Mouse (Mus musculus): ENCODE data around the gene Rpl13.

Gene Rpl13

GRCm38 (mm10) chr8:123108010-123108409, 5.9 kb downstream of the Rpl13 start:
- 77% methylated on average over 1 of the region's 1 CpGs for WGBS

GRCm38 (mm10) chr8:123108953-123109352, 6.8 kb downstream of the Rpl13 start:
- 78% methylated on average over 5 of the region's 5 CpGs for WGBS

GRCm38 (mm10) chr8:123110649-123111048, 8.5 kb downstream of the Rpl13 start:
- 15% methylated on average over 4 of the region's 4 CpGs for WGBS

GRCm38 (mm10) chr8:123112892-123113291, 10.7 kb downstream of the Rpl13 start:
- 67% methylated on average over 9 of the region's 9 CpGs for WGBS

- WGBS = 72% methylated on average over 2 of the region's 2 CpGs
Measured at GRCm38 (mm10) chr8:123113908-123114469, 11.8 kb downstream of the Rpl13 start.

GRCm38 (mm10) chr8:123114644-123115043, 12.5 kb downstream of the Rpl13 start:
- WGBS = 54% methylated on average over 3 of the region's 3 CpGs

GRCm38 (mm10) chr8:123117127-123117731, 15.1 kb downstream of the Rpl13 start, which contains the start of gene Cpne7:
Gene Cpne7 (plus strand): TSS chr8:123117374.
- WGBS = 2% methylated on average over 50 of the region's 51 CpGs

- 7% methylated on average over 17 of the region's 17 CpGs for WGBS
Measured at GRCm38 (mm10) chr8:123117744-123118143, 15.6 kb downstream of the Rpl13 start.

- WGBS = 45% methylated on average over 9 of the region's 9 CpGs
Measured at GRCm38 (mm10) chr8:123122059-123122458, 19.9 kb downstream of the Rpl13 start.

- WGBS = 61% methylated on average over 5 of the region's 5 CpGs
Measured at GRCm38 (mm10) chr8:123122670-123123069, 20.5 kb downstream of the Rpl13 start.

- WGBS = 33% methylated on average over 19 of the region's 19 CpGs
Measured at GRCm38 (mm10) chr8:123126193-123126816, 24.2 kb downstream of the Rpl13 start.

GRCm38 (mm10) chr8:123131041-123131440, 28.9 kb downstream of the Rpl13 start:
- 72% methylated on average over 9 of the region's 9 CpGs for whole genome bisulfite sequencing

- 94% methylated on average over 2 of the region's 2 CpGs for whole genome bisulfite sequencing
Measured at GRCm38 (mm10) chr8:123132953-123133352, 30.8 kb downstream of the Rpl13 start.

- WGBS = 85% methylated on average over 11 of the region's 11 CpGs
Measured at GRCm38 (mm10) chr8:123134149-123134713, 32.1 kb downstream of the Rpl13 start.

GRCm38 (mm10) chr8:123135406-123135805, 33.3 kb downstream of the Rpl13 start:
- WGBS = 26% methylated on average over 7 of the region's 7 CpGs

- WGBS = 55% methylated on average over 9 of the region's 9 CpGs
Measured at GRCm38 (mm10) chr8:123135806-123136205, 33.7 kb downstream of the Rpl13 start.

GRCm38 (mm10) chr8:123136287-123136686, 34.1 kb downstream of the Rpl13 start:
- 93% methylated on average over 9 of the region's 9 CpGs for WGBS

GRCm38 (mm10) chr8:123137645-123138077, 35.5 kb downstream of the Rpl13 start:
- WGBS = 18% methylated on average over 2 of the region's 2 CpGs

GRCm38 (mm10) chr8:123138741-123139140, 36.6 kb downstream of the Rpl13 start:
- WGBS = 74% methylated on average over 4 of the region's 4 CpGs

- WGBS = 42% methylated on average over 14 of the region's 14 CpGs
Measured at GRCm38 (mm10) chr8:123141741-123142462, 39.8 kb downstream of the Rpl13 start.

- 68% methylated on average over 6 of the region's 6 CpGs for WGBS
Measured at GRCm38 (mm10) chr8:123145279-123145678, 43.1 kb downstream of the Rpl13 start.

- WGBS = 54% methylated on average over 7 of the region's 7 CpGs
Measured at GRCm38 (mm10) chr8:123146390-123146789, 44.2 kb downstream of the Rpl13 start.
